In the genomic region with DNA sequence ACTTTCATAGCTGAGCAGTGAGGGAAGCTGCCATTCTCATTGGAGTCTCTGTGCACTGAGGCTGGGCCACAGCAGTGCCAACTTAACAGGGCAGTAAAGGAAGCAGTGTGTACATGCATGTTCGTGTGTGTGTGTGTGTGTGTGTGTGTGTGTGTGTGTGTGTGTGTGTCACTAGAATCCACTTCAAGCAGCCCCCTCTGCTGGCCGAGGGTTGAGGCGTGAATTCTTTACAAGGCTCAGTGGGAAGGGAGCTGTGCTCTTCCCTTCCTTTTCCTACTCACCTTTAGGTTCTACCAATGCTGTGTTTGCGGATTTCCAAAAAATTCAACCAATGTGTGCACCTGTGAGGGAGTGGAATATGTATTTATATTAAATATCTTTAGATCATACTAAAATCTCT, we compare ENCODE assay signal across 17 mouse cellular contexts. TPM values are rescaled to one million over a fixed set of nuclear protein-coding genes. Genes with fewer than 3 reads are reported as not detected.
A peak's percentile ranks its signal among the peaks of the same experiment; 100 is the strongest.
DNase-seq lines count a peak whose midpoint lies in the region; ATAC-seq and TF ChIP-seq lines count a peak whose summit lies in the region.
"Had no signal": no experiment of that assay in that cellular context is flagged by ENCODE, and none has a peak within 500 bp of the region (broad histone marks: within the 10 kb centered on the region; RNA-seq: fewer than 3 reads in every experiment).

No protein-coding gene starts in this region.

- intact Hi-C loops in left cerebral cortex, postnatal 25 days (cut with DNase I) = no loop called here

- TF ChIP-seq CTCF in kidney, adult 2 months (conservative IDR thresholded peaks at IDR 0.05; ENCODE audit: insufficient read depth, insufficient read length, low read depth, low read length) = peak; percentile 31
- peak; percentile 55 for TF ChIP-seq CTCF in lung, postnatal 0 days (IDR thresholded peaks at IDR 0.05)

- H3K4me1 ChIP-seq in kidney, adult 2 months (ENCODE audit: control insufficient read depth, insufficient read depth, low read length) = peaks cover 9% of the 10 kb centered on the region
- H3K4me1 ChIP-seq in lung, postnatal 0 days (ENCODE audit: insufficient read depth, low read depth, low read length) = peaks cover 5% of the 10 kb centered on the region; the same call in 1 of the 2 replicates

- H3K9me3 ChIP-seq in lung, postnatal 0 days (ENCODE audit: low read length) = no peaks in the 10 kb centered on the region
- H3K9me3 ChIP-seq: embryonic facial prominence, embryonic 13.5 days; forebrain, embryonic 10.5 days; heart, embryonic 13.5 days; lung, embryonic 15.5 days; midbrain, embryonic 10.5 days had no signal

- no peak overlapping the region for H3K27ac ChIP-seq in kidney, adult 2 months (ENCODE audit: insufficient read depth, low read depth, low read length)
- no peak overlapping the region for H3K27ac ChIP-seq in lung, postnatal 0 days (ENCODE audit: low read length)
- H3K27ac ChIP-seq: embryonic facial prominence, embryonic 13.5 days; forebrain, embryonic 10.5 days; heart, embryonic 13.5 days; lung, embryonic 15.5 days; midbrain, embryonic 10.5 days had no signal

- no peaks in the 10 kb centered on the region; the same call in 1 of the 2 replicates for H3K36me3 ChIP-seq in kidney, adult 2 months (ENCODE audit: control insufficient read depth, insufficient read depth, low read length)
- H3K36me3 ChIP-seq in lung, postnatal 0 days (ENCODE audit: insufficient read depth, low read length) = no peaks in the 10 kb centered on the region; the same call in 1 of the 2 replicates

- H3K4me3 ChIP-seq in kidney, adult 2 months (ENCODE audit: insufficient read depth, low read depth, low read length) = no peak overlapping the region
- no peak overlapping the region for H3K4me3 ChIP-seq in lung, postnatal 0 days (ENCODE audit: low read depth, low read length)
- H3K4me3 ChIP-seq: embryonic facial prominence, embryonic 13.5 days; forebrain, embryonic 10.5 days; heart, embryonic 13.5 days; lung, embryonic 15.5 days; midbrain, embryonic 10.5 days had no signal

- no peak overlapping the region for H3K4me2 ChIP-seq in lung, postnatal 0 days (replicated peaks; ENCODE audit: low read depth, low read length)
- H3K4me2 ChIP-seq: embryonic facial prominence, embryonic 13.5 days; heart, embryonic 13.5 days; lung, embryonic 15.5 days had no signal

- no peak for TF ChIP-seq EP300 in lung, postnatal 0 days (IDR thresholded peaks at IDR 0.05)

- 78% methylated on average over 4 of the region's 4 CpGs for WGBS in kidney, adult 2 months
- WGBS in lung, postnatal 0 days = 80% methylated on average over 4 of the region's 4 CpGs

- no peak for ATAC-seq in lung, postnatal 0 days
- no peak for ATAC-seq in cerebellum, adult (ENCODE audit: insufficient number of reproducible peaks, low FRiP score, low TSS enrichment)

- no peaks in the 10 kb centered on the region for H3K27me3 ChIP-seq in kidney, adult 2 months (replicated peaks; ENCODE audit: control insufficient read depth, insufficient read depth, low read length)
- H3K27me3 ChIP-seq in lung, postnatal 0 days (replicated peaks; ENCODE audit: insufficient read depth, low read length) = no peaks in the 10 kb centered on the region
- H3K27me3 ChIP-seq: CH12.LX; embryonic facial prominence, embryonic 13.5 days; heart, embryonic 13.5 days; lung, embryonic 15.5 days had no signal

- no peak overlapping the region for H3K9ac ChIP-seq in lung, postnatal 0 days (replicated peaks; ENCODE audit: low read depth)
- H3K9ac ChIP-seq: embryonic facial prominence, embryonic 13.5 days; heart, embryonic 13.5 days; lung, embryonic 15.5 days had no signal

- DNase-seq in kidney, adult 2 months = no peak
- DNase-seq in kidney, adult 11 months = no peak
- no peak for DNase-seq in lung, postnatal 0 days (ENCODE audit: low spot score)
- DNase-seq in lung, postnatal 4 days = no peak
- peak; percentile 8 for DNase-seq in T-cell, adult 2 months (ENCODE audit: low spot score)
- DNase-seq in induced T-regulatory cell, adult 2 months (ENCODE audit: low read depth) = peak; percentile 34
- DNase-seq in left cerebral cortex, postnatal 25 days (ENCODE audit: low spot score in 2 of 2) = no peak
- DNase-seq: cerebellum, adult 11-12 months; layer of hippocampus, postnatal 36 days; right cerebral cortex, postnatal 14 days had no signal

- TF ChIP-seq POLR2A in kidney, adult 2 months (IDR thresholded peaks at IDR 0.05; ENCODE audit: low read depth, low read length) = no peak

RNA-seq across cellular contexts. Expression of gene Eif4g3, which starts 41.0 kb away (rescaled TPM):
- 53.5 and 54.0 TPM in 2 replicates for polyA plus RNA-seq in kidney, adult 2 months (2012; rRNA removed)
- polyA plus RNA-seq in lung, postnatal 0 days (2015; fragmentation: Nextera tagmentation; extraction: Ambion mirVana) = 17.2 and 18.2 TPM in 2 replicates
- total RNA-seq in left cerebral cortex, postnatal 25 days (2021) = 100 to 1,000 TPM; 164 to 178 TPM

Comparison
In these comparisons a context has a peak if more than half of its experiments do, and no peak if none do; other contexts are left out.
1. DNase-seq: peak in T-cell, adult 2 months (single experiment) and induced T-regulatory cell, adult 2 months (single experiment); none in kidney, adult 2 months (single experiment), kidney, adult 11 months (single experiment), lung, postnatal 0 days (single experiment), lung, postnatal 4 days (0 of 2) and left cerebral cortex, postnatal 25 days (0 of 2).